Mouse (Mus musculus) heart, embryonic 11.5 days (tissue): Measurements from ENCODE around the gene Atp2b2. TPM values are rescaled to one million over a fixed set of nuclear protein-coding genes. Genes with fewer than 3 reads are reported as not detected.

Source experiments
- ATAC-seq: fragments of 200-750 bp; cut with Nextera tagmentation; replicated peaks from 2 replicates; pipeline ENCODE4 v1.8.0; 2017; ENCODE audit warnings: moderate library complexity; ENCODE audit not compliant: insufficient number of reproducible peaks, low FRiP score, low TSS enrichment
- H3K27ac ChIP-seq: fragments of 300-500 bp; sonication (generic); 2 replicates; pipeline ENCODE4 v1.5.1; 2014; ENCODE audit warnings: mild to moderate bottlenecking, low read depth, low read length
- H3K27me3 ChIP-seq: fragments of 300-500 bp; sonication (generic); 2 replicates; pipeline ENCODE4 v1.6.1; 2014; ENCODE audit warnings: mild to moderate bottlenecking, low read length, mixed read lengths; ENCODE audit not compliant: control insufficient read depth, insufficient read depth
- H3K36me3 ChIP-seq: fragments of 300-500 bp; sonication (generic); 2 replicates; pipeline ENCODE4 v1.6.1; 2014; ENCODE audit warnings: mild to moderate bottlenecking, low read length, moderate library complexity, mixed read lengths; ENCODE audit not compliant: control insufficient read depth, insufficient read depth
- H3K4me1 ChIP-seq: fragments of 300-500 bp; sonication (generic); 2 replicates; pipeline ENCODE4 v1.6.1; 2014; ENCODE audit warnings: low read length; ENCODE audit not compliant: control insufficient read depth, insufficient read depth
- H3K4me2 ChIP-seq: fragments of 300-500 bp; sonication (generic); 2 replicates; pipeline ENCODE4 v1.6.1; 2014; ENCODE audit warnings: mild to moderate bottlenecking, moderate library complexity
- H3K4me3 ChIP-seq: fragments of 300-500 bp; sonication (generic); 2 replicates; pipeline ENCODE4 v1.5.1; 2014; ENCODE audit warnings: low read depth, low read length
- H3K9ac ChIP-seq: fragments of 300-500 bp; sonication (generic); 2 replicates; pipeline ENCODE4 v1.6.1; 2014; ENCODE audit warnings: mild to moderate bottlenecking, low read depth, low read length, moderate library complexity
- H3K9me3 ChIP-seq: fragments of 300-500 bp; sonication (generic); replicated peaks from 2 replicates; pipeline ENCODE4 v1.6.1; 2016; ENCODE audit warnings: low read length; ENCODE audit not compliant: control insufficient read depth
- WGBS: fragments of 180-500 bp; shearing (Covaris S2); extraction: QIAGEN DNeasy Blood & Tissue Kit; methylation state at CpG from one replicate; pipeline ENCODE4 v1.1.7; 2014; ENCODE audit not compliant: insufficient replicate concordance; 5-methylcytosine and 5-hydroxymethylcytosine counted together
- polyA plus RNA-seq: library from polyadenylated mRNA; unstranded; fragments of >200 nt; fragmentation: Nextera tagmentation; extraction: Ambion mirVana; gene quantifications from 2 replicates; pipeline ENCODE4 v1.2.1, GENCODE M21; 2014

Gene Atp2b2
- polyA plus RNA-seq, 1 experiment from 2014 or later: 0.40 TPM

- Histone ChIP-seq H3K27me3 (peaks cover 4% of the 10 kb centered on the region; the same call in 1 of the 2 replicates), H3K27ac (no peak overlapping the region), H3K4me2 (no peak overlapping the region), H3K9ac (no peak overlapping the region), H3K36me3 (no peaks in the 10 kb centered on the region), H3K4me1 (no peaks in the 10 kb centered on the region), H3K9me3 (no peaks in the 10 kb centered on the region), H3K4me3 (no peak overlapping the region)
- WGBS: 67% methylated on average over 15 of the region's 15 CpGs
- ATAC-seq: no peak
These were observed 181.6 kb downstream of the Atp2b2 start for GRCm38 (mm10) chr6:113860735-113861374.

- 69% methylated on average over 9 of the region's 9 CpGs for WGBS
These were observed 182.2 kb downstream of the Atp2b2 start for GRCm38 (mm10) chr6:113860023-113860734.

GRCm38 (mm10) chr6:113858317-113858716 is 184.1 kb downstream of the Atp2b2 start:
- Histone ChIP-seq H3K4me2 (no peak overlapping the region), H3K4me3 (no peak overlapping the region), H3K36me3 (no peaks in the 10 kb centered on the region), H3K27ac (no peak overlapping the region), H3K4me1 (no peaks in the 10 kb centered on the region), H3K9ac (no peak overlapping the region), H3K9me3 (no peaks in the 10 kb centered on the region), H3K27me3 (peaks cover 4% of the 10 kb centered on the region; the same call in 1 of the 2 replicates)
- WGBS: 75% methylated on average over 9 of the region's 9 CpGs
- no peak for ATAC-seq

More at GRCm38 (mm10) chr6:113860023-113860734, 182.2 kb downstream of the Atp2b2 start:
- H3K9me3 ChIP-seq: no peaks in the 10 kb centered on the region
- H3K4me3 ChIP-seq: no peak overlapping the region
- no peak overlapping the region for H3K27ac ChIP-seq
- peaks cover 4% of the 10 kb centered on the region; the same call in 1 of the 2 replicates for H3K27me3 ChIP-seq
- no peaks in the 10 kb centered on the region for H3K4me1 ChIP-seq
- H3K36me3 ChIP-seq: no peaks in the 10 kb centered on the region
- no peak overlapping the region for H3K9ac ChIP-seq
- H3K4me2 ChIP-seq: no peak overlapping the region
- no peak for ATAC-seq

GRCm38 (mm10) chr6:113857310-113857873 is 185.0 kb downstream of the Atp2b2 start:
- H3K4me2 ChIP-seq: no peak overlapping the region
- H3K27ac ChIP-seq: no peak overlapping the region
- H3K27me3 ChIP-seq: peaks cover 4% of the 10 kb centered on the region; the same call in 1 of the 2 replicates
- 56% methylated on average over 2 of the region's 2 CpGs for WGBS
- no peaks in the 10 kb centered on the region for H3K4me1 ChIP-seq
- H3K4me3 ChIP-seq: no peak overlapping the region
- ATAC-seq: no peak
- no peaks in the 10 kb centered on the region for H3K36me3 ChIP-seq
- H3K9ac ChIP-seq: no peak overlapping the region
- H3K9me3 ChIP-seq: no peaks in the 10 kb centered on the region

- Histone ChIP-seq H3K36me3 (no peaks in the 10 kb centered on the region), H3K4me3 (no peak overlapping the region), H3K4me1 (no peaks in the 10 kb centered on the region), H3K27ac (no peak overlapping the region), H3K27me3 (peaks cover 4% of the 10 kb centered on the region; the same call in 1 of the 2 replicates), H3K4me2 (no peak overlapping the region), H3K9ac (no peak overlapping the region), H3K9me3 (no peaks in the 10 kb centered on the region)
- no peak for ATAC-seq
- WGBS: 77% methylated on average over 15 of the region's 15 CpGs
These were observed 185.6 kb downstream of the Atp2b2 start for GRCm38 (mm10) chr6:113856790-113857189.

- Histone ChIP-seq H3K27me3 (peaks cover 4% of the 10 kb centered on the region; the same call in 1 of the 2 replicates), H3K27ac (no peak overlapping the region), H3K36me3 (no peaks in the 10 kb centered on the region), H3K9ac (no peak overlapping the region), H3K9me3 (no peaks in the 10 kb centered on the region), H3K4me1 (no peaks in the 10 kb centered on the region), H3K4me3 (no peak overlapping the region), H3K4me2 (no peak overlapping the region)
- no peak for ATAC-seq
- WGBS: 75% methylated on average over 1 of the region's 1 CpGs
These were observed 186.2 kb downstream of the Atp2b2 start for GRCm38 (mm10) chr6:113856095-113856646.

- H3K4me1 ChIP-seq: no peaks in the 10 kb centered on the region
These were observed 186.8 kb downstream of the Atp2b2 start for GRCm38 (mm10) chr6:113855581-113855980.

GRCm38 (mm10) chr6:113852318-113852717 is 190.1 kb downstream of the Atp2b2 start:
- Histone ChIP-seq H3K4me2 (no peak overlapping the region), H3K36me3 (no peaks in the 10 kb centered on the region), H3K4me1 (no peaks in the 10 kb centered on the region), H3K27ac (no peak overlapping the region), H3K27me3 (0 out of 2 replicates have a peak, but pooled peaks cover 3% of the 10 kb centered on the region), H3K9me3 (no peaks in the 10 kb centered on the region), H3K9ac (no peak overlapping the region), H3K4me3 (no peak overlapping the region)
- WGBS: 9% methylated on average over 3 of the region's 3 CpGs
- ATAC-seq: peak; percentile 22; the same call in 1 of the 2 replicates

More at GRCm38 (mm10) chr6:113855581-113855980, 186.8 kb downstream of the Atp2b2 start:
- no peaks in the 10 kb centered on the region for H3K36me3 ChIP-seq
- no peak overlapping the region for H3K27ac ChIP-seq
- peaks cover 4% of the 10 kb centered on the region; the same call in 1 of the 2 replicates for H3K27me3 ChIP-seq
- H3K4me2 ChIP-seq: no peak overlapping the region
- no peak overlapping the region for H3K4me3 ChIP-seq
- no peak for ATAC-seq
- H3K9me3 ChIP-seq: no peaks in the 10 kb centered on the region
- no peak overlapping the region for H3K9ac ChIP-seq
